Mouse (Mus musculus) kidney, embryonic 16.5 days (tissue): Measurements from ENCODE around the gene Rap2b. TPM values are rescaled to one million over a fixed set of nuclear protein-coding genes. Genes with fewer than 3 reads are reported as not detected.

Source experiments
- ATAC-seq: fragments of 200-750 bp; cut with Nextera tagmentation; 2 replicates; pipeline ENCODE4 v1.8.0; 2017; ENCODE audit warnings: moderate TSS enrichment; ENCODE audit not compliant: low FRiP score, low TSS enrichment
- H3K27ac ChIP-seq: fragments of 300-500 bp; sonication (generic); 2 replicates; pipeline ENCODE4 v1.5.1; 2014; ENCODE audit warnings: low read length
- H3K27me3 ChIP-seq: fragments of 300-500 bp; sonication (generic); 2 replicates; pipeline ENCODE4 v1.6.1; 2014; ENCODE audit warnings: low read length, control low read depth, mixed read lengths; ENCODE audit not compliant: insufficient read depth
- H3K36me3 ChIP-seq: fragments of 300-500 bp; sonication (generic); 2 replicates; pipeline ENCODE4 v1.6.1; 2014; ENCODE audit warnings: low read length, control low read depth, mixed read lengths; ENCODE audit not compliant: insufficient read depth
- H3K4me1 ChIP-seq: fragments of 300-500 bp; sonication (generic); 2 replicates; pipeline ENCODE4 v1.6.1; 2014; ENCODE audit warnings: low read length, control low read depth, mixed read lengths; ENCODE audit not compliant: insufficient read depth
- H3K4me2 ChIP-seq: fragments of 300-500 bp; sonication (generic); replicated peaks from 2 replicates; pipeline ENCODE4 v1.6.1; 2014; ENCODE audit warnings: low read depth, low read length
- H3K4me3 ChIP-seq: fragments of 300-500 bp; sonication (generic); 2 replicates; pipeline ENCODE4 v1.5.1; 2014; ENCODE audit warnings: mild to moderate bottlenecking, low read length
- H3K9ac ChIP-seq: fragments of 300-500 bp; sonication (generic); replicated peaks from 2 replicates; pipeline ENCODE4 v1.6.1; 2014; ENCODE audit warnings: low read length
- H3K9me3 ChIP-seq: fragments of 300-500 bp; sonication (generic); 2 replicates; pipeline ENCODE4 v1.6.1; 2016; ENCODE audit warnings: low read length, control low read depth
- WGBS: fragments of 180-500 bp; shearing (Covaris S2); extraction: QIAGEN DNeasy Blood & Tissue Kit; methylation state at CpG from one replicate; pipeline ENCODE4 v1.1.7; 2014; 5-methylcytosine and 5-hydroxymethylcytosine counted together
- polyA plus RNA-seq: library from polyadenylated mRNA; unstranded; fragments of >200 nt; fragmentation: Nextera tagmentation; extraction: Ambion mirVana; gene quantifications from 2 replicates; pipeline ENCODE4 v1.2.1, GENCODE M21; 2015

The Rap2b gene
- polyA plus RNA-seq, 1 experiment from 2014 or later = 5.9 TPM

GRCm38 (mm10) chr3:61349433-61349832 lies 12.0 kb upstream of the Rap2b start:
- Histone ChIP-seq H3K4me1 (no peaks in the 10 kb centered on the region), H3K9ac (no peak overlapping the region), H3K27ac (no peak overlapping the region), H3K4me3 (no peak overlapping the region), H3K27me3 (no peaks in the 10 kb centered on the region), H3K4me2 (no peak overlapping the region), H3K36me3 (no peaks in the 10 kb centered on the region), H3K9me3 (no peaks in the 10 kb centered on the region)
- WGBS = 91% methylated on average over 1 of the region's 1 CpGs
- no peak for ATAC-seq

- no peak overlapping the region for H3K9ac ChIP-seq
- no peak for ATAC-seq
These were observed 6.0 kb upstream of the Rap2b start for GRCm38 (mm10) chr3:61355464-61355863.

GRCm38 (mm10) chr3:61358107-61358506 lies 3.3 kb upstream of the Rap2b start:
- Histone ChIP-seq H3K4me3 (no peak overlapping the region), H3K9ac (no peak overlapping the region), H3K27ac (no peak overlapping the region), H3K4me1 (0 out of 2 replicates have a peak, but pooled peaks cover 5% of the 10 kb centered on the region), H3K36me3 (no peaks in the 10 kb centered on the region), H3K27me3 (no peaks in the 10 kb centered on the region), H3K9me3 (no peaks in the 10 kb centered on the region), H3K4me2 (no peak overlapping the region)
- no peak for ATAC-seq
- 53% methylated on average over 6 of the region's 6 CpGs for WGBS

More at GRCm38 (mm10) chr3:61355464-61355863, 6.0 kb upstream of the Rap2b start:
- Histone ChIP-seq H3K4me3 (no peak overlapping the region), H3K4me2 (no peak overlapping the region), H3K36me3 (no peaks in the 10 kb centered on the region), H3K9me3 (no peaks in the 10 kb centered on the region), H3K27ac (no peak overlapping the region), H3K27me3 (no peaks in the 10 kb centered on the region), H3K4me1 (0 out of 2 replicates have a peak, but pooled peaks cover 5% of the 10 kb centered on the region)
- WGBS = 76% methylated on average over 1 of the region's 1 CpGs

- no peak for ATAC-seq
- Histone ChIP-seq H3K27ac (no peak overlapping the region), H3K4me3 (no peak overlapping the region), H3K4me2 (no peak overlapping the region), H3K4me1 (0 out of 2 replicates have a peak, but pooled peaks cover 5% of the 10 kb centered on the region), H3K36me3 (no peaks in the 10 kb centered on the region), H3K9ac (no peak overlapping the region), H3K27me3 (no peaks in the 10 kb centered on the region), H3K9me3 (no peaks in the 10 kb centered on the region)
- WGBS = 34% methylated on average over 7 of the region's 7 CpGs
These were observed 2.6 kb upstream of the Rap2b start for GRCm38 (mm10) chr3:61358756-61359293.

GRCm38 (mm10) chr3:61362821-61363160 lies 1.4 kb downstream of the Rap2b start:
- Histone ChIP-seq H3K4me1 (peaks cover 9% of the 10 kb centered on the region), H3K4me2 (peak overlapping the region; percentile 85), H3K9me3 (no peaks in the 10 kb centered on the region), H3K9ac (peak overlapping the region; percentile 57), H3K4me3 (peak overlapping the region; percentile 90), H3K27ac (peak overlapping the region; percentile 90), H3K27me3 (no peaks in the 10 kb centered on the region), H3K36me3 (no peaks in the 10 kb centered on the region)
- ATAC-seq = no peak
- 5% methylated on average over 9 of the region's 9 CpGs for WGBS

GRCm38 (mm10) chr3:61363161-61363988 lies 1.9 kb downstream of the Rap2b start:
- under 1% methylated on average over 30 of the region's 30 CpGs for WGBS
- peak overlapping the region; percentile 94 for H3K27ac ChIP-seq
- H3K27me3 ChIP-seq = no peaks in the 10 kb centered on the region

GRCm38 (mm10) chr3:61363989-61364660 lies 2.7 kb downstream of the Rap2b start:
- Histone ChIP-seq H3K27me3 (no peaks in the 10 kb centered on the region), H3K27ac (peak overlapping the region; percentile 94), H3K4me2 (peak overlapping the region; percentile 85), H3K4me3 (peak overlapping the region; percentile 90), H3K4me1 (peaks cover 5% of the 10 kb centered on the region), H3K9ac (peak overlapping the region; percentile 89), H3K36me3 (no peaks in the 10 kb centered on the region), H3K9me3 (no peaks in the 10 kb centered on the region)
- 0% methylated on average over 51 of the region's 51 CpGs for WGBS
- ATAC-seq = peak; percentile 94

More at GRCm38 (mm10) chr3:61363161-61363988, 1.9 kb downstream of the Rap2b start:
- ATAC-seq = peak; percentile 97
- Histone ChIP-seq H3K36me3 (no peaks in the 10 kb centered on the region), H3K9ac (peak overlapping the region; percentile 85), H3K9me3 (no peaks in the 10 kb centered on the region), H3K4me3 (peak overlapping the region; percentile 90), H3K4me1 (peaks cover 9% of the 10 kb centered on the region), H3K4me2 (peak overlapping the region; percentile 85)

- H3K4me3 ChIP-seq = peak overlapping the region; percentile 90
- peak overlapping the region; percentile 89 for H3K9ac ChIP-seq
- H3K36me3 ChIP-seq = no peaks in the 10 kb centered on the region
- H3K4me1 ChIP-seq = peaks cover 5% of the 10 kb centered on the region
- H3K4me2 ChIP-seq = peak overlapping the region; percentile 85
- no peaks in the 10 kb centered on the region for H3K9me3 ChIP-seq
- H3K27me3 ChIP-seq = no peaks in the 10 kb centered on the region
- 0% methylated on average over 33 of the region's 33 CpGs for WGBS
- ATAC-seq = peak; percentile 29
- H3K27ac ChIP-seq = peak overlapping the region; percentile 75
These were observed 3.2 kb downstream of the Rap2b start for GRCm38 (mm10) chr3:61364661-61364977.

- H3K9ac ChIP-seq = peak overlapping the region; percentile 89
- WGBS = under 1% methylated on average over 68 of the region's 68 CpGs
- ATAC-seq = peak; percentile 1; the same call in 1 of the 2 replicates
- no peaks in the 10 kb centered on the region for H3K36me3 ChIP-seq
- H3K27ac ChIP-seq = peak overlapping the region; percentile 75
- H3K4me1 ChIP-seq = peaks cover 5% of the 10 kb centered on the region
- H3K4me3 ChIP-seq = peak overlapping the region; percentile 90
- no peaks in the 10 kb centered on the region for H3K9me3 ChIP-seq
- no peaks in the 10 kb centered on the region for H3K27me3 ChIP-seq
- peak overlapping the region; percentile 85 for H3K4me2 ChIP-seq
These were observed 3.7 kb downstream of the Rap2b start for GRCm38 (mm10) chr3:61364978-61365778.
